Mouse (Mus musculus): Measurements from ENCODE around the gene Abhd17a. TPM values are rescaled to one million over a fixed set of nuclear protein-coding genes. Genes with fewer than 3 reads are reported as not detected.

The Abhd17a gene
- polyA plus RNA-seq, 2 experiments = 41.2 to 55.0 TPM

- Histone ChIP-seq H3K9me3 (ENCODE audit: control insufficient read depth, low read length) (no peaks in the 10 kb centered on the region), H3K27ac (peak overlapping the region; percentile 99), H3K4me2 (ENCODE audit: low read depth) (peak overlapping the region; percentile 77), H3K36me3 (replicated peaks; ENCODE audit: control insufficient read depth, insufficient read depth, low read depth) (peaks cover 4% of the 10 kb centered on the region; the same call in 1 of the 2 replicates), H3K4me1 (replicated peaks; ENCODE audit: control insufficient read depth in 2 of 2, insufficient read depth in 2 of 2, low read length in 1 of 2) (peaks cover 56 to 68% of the 10 kb centered on the region in 2 experiments), H3K9ac (replicated peaks) (peak overlapping the region; percentile 87), H3K4me3 (ENCODE audit: insufficient read depth in 1 of 2, low read depth in 2 of 2, low read length in 2 of 2) (peak overlapping the region; percentile 17 to 69), H3K27me3 (ENCODE audit: control insufficient read depth, insufficient read depth, low read length) (no peaks in the 10 kb centered on the region)
- DNase-seq (ENCODE audit: low read depth in 3 of 3, low spot score in 3 of 3) (no peak), ATAC-seq (ENCODE audit: insufficient read depth) (no peak)
- 50% methylated on average over 9 of the region's 9 CpGs for WGBS (ENCODE audit: insufficient replicate concordance)
- TF ChIP-seq EP300 (IDR thresholded peaks at IDR 0.05; ENCODE audit: low read depth) (no peak), CTCF (IDR thresholded peaks at IDR 0.05; ENCODE audit: low read depth) (no peak)
Observed at GRCm38 (mm10) chr10:80573944-80574343, 16.2 kb downstream of the Abhd17a start.

- ATAC-seq (ENCODE audit: insufficient read depth) (peak; percentile 45), DNase-seq (ENCODE audit: low read depth in 3 of 3, low spot score in 3 of 3) (peak; percentile 77 to 81 (median 79))
- Histone ChIP-seq H3K27me3 (ENCODE audit: control insufficient read depth, insufficient read depth, low read length) (no peaks in the 10 kb centered on the region), H3K36me3 (replicated peaks; ENCODE audit: control insufficient read depth, insufficient read depth, low read depth) (peaks cover 18% of the 10 kb centered on the region), H3K4me1 (replicated peaks; ENCODE audit: control insufficient read depth in 2 of 2, insufficient read depth in 2 of 2, low read length in 1 of 2) (peaks cover 54 to 60% of the 10 kb centered on the region in 2 experiments), H3K4me2 (ENCODE audit: low read depth) (peak overlapping the region; percentile 77), H3K27ac (peak overlapping the region; percentile 99), H3K9me3 (ENCODE audit: control insufficient read depth, low read length) (no peaks in the 10 kb centered on the region), H3K9ac (replicated peaks) (peak overlapping the region; percentile 87), H3K4me3 (ENCODE audit: insufficient read depth in 1 of 2, low read depth in 2 of 2, low read length in 2 of 2) (peak overlapping the region; percentile 69 to 90)
- WGBS (ENCODE audit: insufficient replicate concordance) = 19% methylated on average over 2 of the region's 2 CpGs
- TF ChIP-seq EP300 (IDR thresholded peaks at IDR 0.05; ENCODE audit: low read depth) = no peak
- TF ChIP-seq CTCF (IDR thresholded peaks at IDR 0.05; ENCODE audit: low read depth) = no peak
Observed at GRCm38 (mm10) chr10:80572477-80572876, 17.7 kb downstream of the Abhd17a start.

GRCm38 (mm10) chr10:80570871-80571836 lies 19.0 kb downstream of the Abhd17a start:
- 9% methylated on average over 30 of the region's 30 CpGs for WGBS (ENCODE audit: insufficient replicate concordance)
- Histone ChIP-seq H3K36me3 (replicated peaks; ENCODE audit: control insufficient read depth, insufficient read depth, low read depth) (peaks cover 18% of the 10 kb centered on the region), H3K9me3 (ENCODE audit: control insufficient read depth, low read length) (no peaks in the 10 kb centered on the region), H3K4me1 (replicated peaks; ENCODE audit: control insufficient read depth in 2 of 2, insufficient read depth in 2 of 2, low read length in 1 of 2) (peaks cover 57 to 64% of the 10 kb centered on the region in 2 experiments), H3K4me2 (ENCODE audit: low read depth) (peak overlapping the region; percentile 77), H3K4me3 (ENCODE audit: insufficient read depth in 1 of 2, low read depth in 2 of 2, low read length in 2 of 2) (peak overlapping the region; percentile 69 to 90), H3K9ac (replicated peaks) (peak overlapping the region; percentile 87), H3K27ac (peak overlapping the region; percentile 99), H3K27me3 (ENCODE audit: control insufficient read depth, insufficient read depth, low read length) (no peaks in the 10 kb centered on the region)
- peak; percentile 35 for TF ChIP-seq CTCF (IDR thresholded peaks at IDR 0.05; ENCODE audit: low read depth)
- no peak for TF ChIP-seq EP300 (IDR thresholded peaks at IDR 0.05; ENCODE audit: low read depth)
- DNase-seq (ENCODE audit: low read depth in 3 of 3, low spot score in 3 of 3) (no peak), ATAC-seq (ENCODE audit: insufficient read depth) (peak; percentile 51)

- Histone ChIP-seq H3K36me3 (replicated peaks; ENCODE audit: control insufficient read depth, insufficient read depth, low read depth) (peaks cover 21% of the 10 kb centered on the region), H3K27me3 (ENCODE audit: control insufficient read depth, insufficient read depth, low read length) (no peaks in the 10 kb centered on the region), H3K4me2 (ENCODE audit: low read depth) (peak overlapping the region; percentile 77), H3K27ac (peak overlapping the region; percentile 99), H3K4me3 (ENCODE audit: insufficient read depth in 1 of 2, low read depth in 2 of 2, low read length in 2 of 2) (peak overlapping the region; percentile 69 to 90), H3K9me3 (ENCODE audit: control insufficient read depth, low read length) (no peaks in the 10 kb centered on the region), H3K4me1 (replicated peaks; ENCODE audit: control insufficient read depth in 2 of 2, insufficient read depth in 2 of 2, low read length in 1 of 2) (peaks cover 54 to 59% of the 10 kb centered on the region in 2 experiments), H3K9ac (replicated peaks) (peak overlapping the region; percentile 87)
- peak; percentile 5; the same call in 1 of the 2 replicates for ATAC-seq (ENCODE audit: insufficient read depth)
- WGBS (ENCODE audit: insufficient replicate concordance) = 21% methylated on average over 10 of the region's 10 CpGs
- TF ChIP-seq EP300 (IDR thresholded peaks at IDR 0.05; ENCODE audit: low read depth) (no peak), CTCF (IDR thresholded peaks at IDR 0.05; ENCODE audit: low read depth) (no peak)
- no peak for DNase-seq (ENCODE audit: low read depth in 3 of 3, low spot score in 3 of 3)
Observed at GRCm38 (mm10) chr10:80570419-80570818, 19.7 kb downstream of the Abhd17a start.

DNA sequence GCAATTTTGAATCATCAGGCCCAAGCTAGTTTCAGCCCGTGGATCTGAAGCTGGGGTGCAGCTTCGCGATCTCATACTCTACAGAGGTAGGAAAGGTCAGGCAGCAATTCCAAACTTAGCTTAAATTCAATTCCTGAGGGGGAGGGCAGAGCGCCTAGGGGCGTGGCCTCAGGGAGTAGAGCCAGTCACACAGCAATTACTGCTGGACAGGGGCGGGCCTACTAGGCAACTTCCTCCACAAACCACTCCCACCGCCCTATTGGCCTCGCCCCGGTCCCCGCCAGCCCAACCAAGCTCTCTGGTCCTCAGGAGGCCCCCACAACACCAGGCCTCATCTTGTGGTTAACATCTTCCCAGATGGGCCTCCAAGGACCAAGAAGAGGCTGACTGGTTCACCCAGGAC lies 20.5 kb downstream of the Abhd17a start:
- TF ChIP-seq CTCF (IDR thresholded peaks at IDR 0.05; ENCODE audit: low read depth) = no peak
- TF ChIP-seq EP300 (IDR thresholded peaks at IDR 0.05; ENCODE audit: low read depth) = no peak
- Histone ChIP-seq H3K27me3 (ENCODE audit: control insufficient read depth, insufficient read depth, low read length) (no peaks in the 10 kb centered on the region), H3K27ac (peak overlapping the region; percentile 99), H3K4me3 (ENCODE audit: insufficient read depth in 1 of 2, low read depth in 2 of 2, low read length in 2 of 2) (peak overlapping the region; percentile 69 to 90), H3K9ac (replicated peaks) (peak overlapping the region; percentile 87), H3K9me3 (ENCODE audit: control insufficient read depth, low read length) (no peaks in the 10 kb centered on the region), H3K4me2 (ENCODE audit: low read depth) (peak overlapping the region; percentile 77), H3K36me3 (replicated peaks; ENCODE audit: control insufficient read depth, insufficient read depth, low read depth) (peaks cover 20% of the 10 kb centered on the region), H3K4me1 (replicated peaks; ENCODE audit: control insufficient read depth in 2 of 2, insufficient read depth in 2 of 2, low read length in 1 of 2) (peaks cover 46 to 51% of the 10 kb centered on the region in 2 experiments)
- peak; percentile 86 to 87 (median 86) for DNase-seq (ENCODE audit: low read depth in 3 of 3, low spot score in 3 of 3)
- 8% methylated on average over 10 of the region's 10 CpGs for WGBS (ENCODE audit: insufficient replicate concordance)
- peak; percentile 73 for ATAC-seq (ENCODE audit: insufficient read depth)
